Mouse (Mus musculus) thymus, adult 2 months (tissue): ENCODE measurements around the gene Nhlrc4. TPM values are rescaled to one million over a fixed set of nuclear protein-coding genes. Genes with fewer than 3 reads are reported as not detected.

ENCODE experiments used
- DNase-seq: peaks from one replicate; pipeline ENCODE4 v3.0.0; 2021
- H3K27ac ChIP-seq: fragments of 200-500 bp; 2 replicates; pipeline ENCODE4 v1.5.1; 2012; ENCODE audit warnings: low read length, control low read depth; ENCODE audit not compliant: control insufficient read depth, insufficient read depth
- H3K27me3 ChIP-seq: fragments of 200-500 bp; 2 replicates; pipeline ENCODE4 v1.6.1; 2012; ENCODE audit warnings: mild to moderate bottlenecking, low read length, moderate library complexity, mixed read lengths; ENCODE audit not compliant: control insufficient read depth, insufficient read depth
- H3K36me3 ChIP-seq: fragments of 200-500 bp; 2 replicates; pipeline ENCODE4 v1.6.1; 2012; ENCODE audit warnings: mild to moderate bottlenecking, low read length, moderate library complexity; ENCODE audit not compliant: control insufficient read depth, insufficient read depth
- H3K4me1 ChIP-seq: fragments of 200-500 bp; replicated peaks from 2 replicates; pipeline ENCODE4 v1.6.1; 2012; ENCODE audit warnings: low read length; ENCODE audit not compliant: control insufficient read depth, insufficient read depth
- H3K4me3 ChIP-seq: fragments of 200-500 bp; 2 replicates; pipeline ENCODE4 v1.5.1; 2012; ENCODE audit warnings: mild to moderate bottlenecking, low read length, control low read depth, moderate library complexity; ENCODE audit not compliant: control insufficient read depth, insufficient read depth
- CTCF ChIP-seq: fragments of 200-500 bp; IDR thresholded peaks from 2 replicates; pipeline ENCODE4 v1.5.1; 2012; ENCODE audit warnings: mild to moderate bottlenecking, control low read depth, low read length, moderate library complexity, borderline replicate concordance; ENCODE audit not compliant: control insufficient read depth, poor library complexity, insufficient read depth; ENCODE audit errors: extremely low read depth
- POLR2A ChIP-seq: fragments of 200-500 bp; IDR thresholded peaks from 2 replicates; pipeline ENCODE4 v1.6.1; 2012; ENCODE audit warnings: mild to moderate bottlenecking, low read length, control low read depth, moderate library complexity; ENCODE audit not compliant: control insufficient read depth, poor library complexity, insufficient read depth; ENCODE audit errors: extremely low read depth
- WGBS: fragments of 180-500 bp; shearing (Covaris S2); methylation state at CpG from one replicate; pipeline ENCODE4 v1.1.7; 2018; 5-methylcytosine and 5-hydroxymethylcytosine counted together
- polyA plus RNA-seq: library from polyadenylated mRNA; depleted of rRNA; stranded (reverse); fragments of >200 nt; gene quantifications from 2 replicates; pipeline ENCODE4 v1.2.3, GENCODE M21; 2012

The Nhlrc4 gene
- polyA plus RNA-seq, 1 experiment: 0.62 TPM

DNA sequence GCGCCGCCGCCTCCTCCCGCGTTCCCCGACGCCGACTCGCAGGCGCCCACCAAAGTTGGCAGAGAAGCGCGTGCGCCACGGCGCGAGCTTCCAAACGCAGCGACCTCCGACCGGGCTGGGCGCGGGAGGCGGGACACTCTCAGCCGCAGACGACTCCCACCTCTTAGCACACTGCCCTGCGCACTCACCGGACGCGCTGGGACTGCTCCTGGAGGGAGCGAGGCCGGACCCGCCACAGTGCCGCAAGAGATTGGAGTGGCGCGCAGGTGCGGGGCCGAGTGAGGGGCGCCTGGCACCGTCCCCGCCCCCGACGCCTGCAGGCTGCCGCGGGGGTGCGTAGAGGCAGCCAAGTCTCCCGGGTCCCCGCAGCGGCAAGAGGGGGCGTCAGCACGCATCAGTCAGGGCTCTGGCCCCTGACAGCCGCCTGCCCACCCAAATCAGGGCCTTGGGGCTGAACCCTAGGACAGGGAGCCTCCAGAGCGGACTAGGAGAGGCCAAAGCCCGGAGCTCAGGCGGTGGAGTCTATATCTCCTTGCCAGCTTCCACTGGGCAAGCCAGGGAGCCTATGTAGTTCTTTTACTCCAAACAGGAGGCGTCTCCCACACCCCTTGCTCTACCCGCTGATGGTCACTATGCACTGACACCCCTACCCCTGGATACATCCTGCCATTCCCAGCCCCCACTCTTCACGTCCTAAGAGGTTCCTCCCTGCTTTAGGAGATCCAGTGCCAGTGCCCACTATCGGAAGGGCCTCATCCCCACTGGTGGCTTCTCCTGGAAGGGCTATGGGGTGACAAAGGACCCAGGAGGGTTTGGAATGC, 7.3 kb upstream of the Nhlrc4 start, which contains the start of gene A930017K11Rik:
Gene A930017K11Rik (minus strand): TSS at position 763 of the 821 bp plus-strand sequence.
- Histone ChIP-seq H3K27ac (no peak within 1 kb of the TSS), H3K36me3 (no peaks in the 10 kb centered on the region), H3K4me1 (no peaks in the 10 kb centered on the region), H3K4me3 (no peak within 1 kb of the TSS), H3K27me3 (peaks cover 13% of the 10 kb centered on the region)
- DNase-seq: no peak
- TF ChIP-seq CTCF (no peak), POLR2A (no peak)
- 6% methylated on average over 58 of the region's 58 CpGs for WGBS

DNA sequence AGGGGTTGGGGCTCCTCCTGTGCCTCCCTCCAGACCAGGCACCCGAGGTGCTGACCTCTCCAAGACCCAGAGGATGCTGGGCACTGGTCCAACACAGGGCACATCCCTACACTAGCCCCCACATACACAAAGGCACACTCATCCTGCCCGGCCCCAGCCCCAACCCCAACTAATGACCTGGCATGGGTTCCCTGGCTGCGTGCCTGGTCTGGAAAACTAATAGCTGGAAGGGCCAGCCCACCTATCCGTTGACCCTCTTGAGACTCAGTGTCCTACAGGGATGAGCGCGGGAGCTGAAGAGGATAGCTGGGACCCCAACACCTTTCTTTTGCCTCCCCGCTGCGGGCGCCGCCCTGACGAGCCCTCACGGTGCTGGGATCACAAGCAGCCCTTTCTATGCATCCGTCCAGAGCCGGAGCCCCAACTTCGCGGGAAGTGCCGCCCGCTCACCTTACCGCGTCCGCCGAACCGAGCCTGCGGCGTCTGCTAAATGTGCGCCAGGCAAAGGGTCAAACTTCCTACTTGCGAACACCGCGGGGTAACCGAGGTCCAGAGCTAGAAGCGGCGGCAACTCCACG, 6.6 kb upstream of the Nhlrc4 start:
- WGBS: 3% methylated on average over 33 of the region's 33 CpGs
- TF ChIP-seq CTCF (no peak), POLR2A (no peak)
- Histone ChIP-seq H3K27ac (no peak overlapping the region), H3K27me3 (peaks cover 13% of the 10 kb centered on the region), H3K36me3 (no peaks in the 10 kb centered on the region), H3K4me3 (no peak overlapping the region), H3K4me1 (no peaks in the 10 kb centered on the region)
- no peak for DNase-seq

DNA sequence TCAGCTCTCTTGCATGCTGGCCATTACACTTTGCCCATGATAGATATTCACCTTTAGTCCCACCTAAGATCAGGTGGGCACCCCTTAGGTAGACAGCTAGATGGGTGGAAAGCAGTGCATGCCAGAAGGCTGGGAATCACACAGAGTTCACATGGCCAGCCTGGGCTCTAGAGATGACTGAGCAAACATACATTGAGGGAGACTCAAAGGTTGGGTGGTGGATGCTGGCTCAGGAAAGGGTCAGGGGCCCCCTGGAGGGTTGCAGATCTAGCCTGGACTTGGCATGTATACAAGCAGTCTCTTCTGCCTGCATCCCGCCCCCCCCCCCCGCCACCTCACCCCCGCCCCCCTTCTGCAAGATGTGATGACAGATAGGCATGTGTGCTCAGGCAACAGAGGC, 5.9 kb upstream of the Nhlrc4 start:
- H3K27ac ChIP-seq: no peak overlapping the region
- WGBS: 33% methylated on average over 3 of the region's 3 CpGs
- no peak overlapping the region for H3K4me3 ChIP-seq
- TF ChIP-seq CTCF (no peak), POLR2A (no peak)
- H3K4me1 ChIP-seq: no peaks in the 10 kb centered on the region
- H3K27me3 ChIP-seq: peaks cover 13% of the 10 kb centered on the region
- DNase-seq: no peak
- no peaks in the 10 kb centered on the region for H3K36me3 ChIP-seq

DNA sequence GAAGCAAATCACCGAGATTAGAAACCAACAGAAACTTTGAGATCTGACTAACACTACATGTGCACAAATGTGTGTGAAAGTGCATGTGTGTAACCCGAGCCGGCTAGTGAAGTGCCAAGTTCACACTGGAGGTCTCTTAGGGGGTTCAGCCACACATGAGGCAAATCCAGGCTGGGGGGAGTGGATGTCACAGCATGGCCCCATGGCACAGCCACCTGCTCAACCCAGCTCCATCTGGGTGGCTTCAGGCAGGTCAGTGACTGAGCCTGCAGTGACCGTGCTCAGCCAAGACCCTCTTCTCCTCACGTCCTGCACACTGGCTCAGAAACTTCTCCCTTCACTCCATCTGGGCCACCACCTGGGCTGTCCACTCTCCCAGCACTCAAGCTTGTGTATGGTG, 5.2 kb upstream of the Nhlrc4 start:
- H3K4me1 ChIP-seq: no peaks in the 10 kb centered on the region
- H3K4me3 ChIP-seq: no peak overlapping the region
- WGBS: 87% methylated on average over 5 of the region's 5 CpGs
- no peak for TF ChIP-seq POLR2A
- TF ChIP-seq CTCF: no peak
- H3K27ac ChIP-seq: no peak overlapping the region
- H3K36me3 ChIP-seq: no peaks in the 10 kb centered on the region
- DNase-seq: no peak
- peaks cover 13% of the 10 kb centered on the region for H3K27me3 ChIP-seq

DNA sequence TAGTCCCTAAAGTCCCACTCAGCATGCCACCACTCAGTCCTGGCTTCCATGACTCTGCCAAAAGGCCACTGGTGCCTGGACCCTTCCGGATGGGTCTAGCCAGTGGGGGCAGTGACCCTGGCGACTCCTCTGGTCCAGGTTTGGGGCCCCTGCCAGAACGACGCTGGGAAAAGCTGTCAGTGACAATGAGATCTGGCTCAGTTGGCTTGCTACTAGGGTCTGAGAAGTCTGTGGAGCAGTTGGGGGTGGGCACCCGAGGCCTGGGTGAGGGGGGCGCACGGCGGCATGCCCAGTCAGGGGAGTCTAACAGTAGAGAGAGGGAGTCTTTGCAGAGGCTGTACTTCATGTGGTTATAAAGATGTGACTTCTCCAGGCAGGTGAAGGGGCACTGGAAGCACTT, 3.3 kb upstream of the Nhlrc4 start:
- 86% methylated on average over 8 of the region's 8 CpGs for WGBS
- H3K36me3 ChIP-seq: no peaks in the 10 kb centered on the region
- DNase-seq: no peak
- H3K4me3 ChIP-seq: no peak overlapping the region
- no peak overlapping the region for H3K27ac ChIP-seq
- H3K4me1 ChIP-seq: no peaks in the 10 kb centered on the region
- H3K27me3 ChIP-seq: peaks cover 13% of the 10 kb centered on the region
- TF ChIP-seq CTCF (no peak), POLR2A (no peak)

DNA sequence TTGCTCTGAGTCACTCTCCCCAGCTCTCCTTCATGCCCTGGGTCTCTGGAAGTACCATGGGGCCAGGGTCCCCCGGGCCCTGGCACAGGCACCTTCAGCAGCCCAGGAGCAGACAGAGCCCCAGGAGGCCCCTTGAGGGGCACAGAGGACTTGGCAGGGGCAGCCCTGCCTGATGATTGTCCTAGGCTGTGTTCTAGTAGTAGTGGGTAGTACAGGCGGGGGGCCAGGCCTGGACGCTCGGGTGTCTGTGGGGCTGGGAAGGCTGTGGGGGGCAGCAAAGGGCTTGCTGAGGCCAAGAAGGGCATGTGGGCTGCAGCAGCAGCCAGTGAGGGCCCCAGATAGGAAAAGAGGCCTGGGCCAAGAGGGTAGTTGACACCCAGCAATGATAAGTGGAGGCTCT, 2.8 kb upstream of the Nhlrc4 start:
- H3K36me3 ChIP-seq: no peaks in the 10 kb centered on the region
- H3K4me1 ChIP-seq: no peaks in the 10 kb centered on the region
- DNase-seq: no peak
- H3K27me3 ChIP-seq: peaks cover 13% of the 10 kb centered on the region
- 90% methylated on average over 4 of the region's 4 CpGs for WGBS
- no peak for TF ChIP-seq CTCF
- no peak for TF ChIP-seq POLR2A
- no peak overlapping the region for H3K4me3 ChIP-seq
- H3K27ac ChIP-seq: no peak overlapping the region
